Mouse (Mus musculus): Measurements from ENCODE around the gene Spdl1. TPM values are rescaled to one million over a fixed set of nuclear protein-coding genes. Genes with fewer than 3 reads are reported as not detected.
A peak's percentile ranks its signal among the peaks of the same experiment; 100 is the strongest.

Spdl1 gene
- polyA plus RNA-seq, 1 experiment from 2014 or later: 11.3 TPM

DNA sequence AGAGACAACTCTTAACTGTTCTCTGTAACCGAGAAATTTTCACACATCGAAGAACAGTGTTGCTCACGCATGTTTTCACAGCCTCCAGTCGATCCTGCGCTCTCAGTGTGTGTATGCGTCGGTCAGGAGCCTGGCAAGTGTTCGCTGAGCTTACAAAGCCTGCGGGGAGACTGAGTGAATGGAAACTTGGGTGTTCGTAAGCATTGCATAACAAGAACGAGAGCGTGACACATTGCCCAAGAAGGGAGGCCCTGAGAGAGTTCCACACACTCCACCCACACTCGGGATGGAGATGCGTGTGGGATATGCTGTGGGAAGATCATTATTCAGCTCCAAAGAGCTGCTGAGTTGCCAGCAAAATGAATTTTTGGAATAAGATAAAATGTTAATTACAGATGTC, 31.7 kb upstream of the Spdl1 start:
- no peak overlapping the region for H3K27ac ChIP-seq (ENCODE audit: low read length)
- H3K4me2 ChIP-seq (ENCODE audit: low read depth, low read length): no peak overlapping the region
- H3K9ac ChIP-seq (ENCODE audit: low read depth, low read length): no peak overlapping the region
- ATAC-seq (ENCODE audit: low read depth): no peak
- H3K27me3 ChIP-seq (ENCODE audit: control insufficient read depth, insufficient read depth, low read depth, low read length): no peaks in the 10 kb centered on the region
- 74% methylated on average over 14 of the region's 14 CpGs for WGBS (ENCODE audit: insufficient replicate concordance)
- H3K36me3 ChIP-seq (ENCODE audit: control insufficient read depth, insufficient read depth): no peaks in the 10 kb centered on the region
- H3K9me3 ChIP-seq (replicated peaks; ENCODE audit: control insufficient read depth, low read length): no peaks in the 10 kb centered on the region
- H3K4me3 ChIP-seq (ENCODE audit: low read depth, low read length): no peak overlapping the region
- H3K4me1 ChIP-seq (ENCODE audit: control insufficient read depth, low read depth, low read length): no peaks in the 10 kb centered on the region

DNA sequence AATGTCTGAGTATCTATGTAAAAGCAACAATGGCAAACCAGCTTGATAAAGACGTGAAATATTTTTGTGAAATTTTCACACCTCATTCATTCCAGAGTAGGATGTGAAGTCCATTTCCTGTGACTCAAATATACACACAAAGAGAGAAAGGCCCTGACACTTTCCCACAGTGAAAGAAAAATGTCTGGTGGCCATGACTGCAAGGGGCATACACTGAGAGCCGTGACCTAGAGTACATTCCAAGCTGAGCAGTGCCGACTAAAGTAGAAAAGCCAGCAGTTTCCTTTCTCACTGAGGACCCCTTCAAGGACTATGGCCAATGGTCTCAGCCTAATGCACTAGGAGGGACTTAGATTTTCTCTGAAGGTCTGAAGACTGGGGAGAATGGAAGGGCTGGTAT, 23.2 kb upstream of the Spdl1 start:
- H3K4me1 ChIP-seq (ENCODE audit: control insufficient read depth, low read depth, low read length): no peaks in the 10 kb centered on the region
- no peaks in the 10 kb centered on the region for H3K9me3 ChIP-seq (replicated peaks; ENCODE audit: control insufficient read depth, low read length)
- WGBS (ENCODE audit: insufficient replicate concordance): 26% methylated on average over 3 of the region's 3 CpGs
- H3K27ac ChIP-seq (ENCODE audit: low read length): no peak overlapping the region
- H3K4me3 ChIP-seq (ENCODE audit: low read depth, low read length): no peak overlapping the region
- ATAC-seq (ENCODE audit: low read depth): no peak
- H3K36me3 ChIP-seq (ENCODE audit: control insufficient read depth, insufficient read depth): no peaks in the 10 kb centered on the region
- no peak overlapping the region for H3K4me2 ChIP-seq (ENCODE audit: low read depth, low read length)
- no peaks in the 10 kb centered on the region for H3K27me3 ChIP-seq (ENCODE audit: control insufficient read depth, insufficient read depth, low read depth, low read length)
- no peak overlapping the region for H3K9ac ChIP-seq (ENCODE audit: low read depth, low read length)

DNA sequence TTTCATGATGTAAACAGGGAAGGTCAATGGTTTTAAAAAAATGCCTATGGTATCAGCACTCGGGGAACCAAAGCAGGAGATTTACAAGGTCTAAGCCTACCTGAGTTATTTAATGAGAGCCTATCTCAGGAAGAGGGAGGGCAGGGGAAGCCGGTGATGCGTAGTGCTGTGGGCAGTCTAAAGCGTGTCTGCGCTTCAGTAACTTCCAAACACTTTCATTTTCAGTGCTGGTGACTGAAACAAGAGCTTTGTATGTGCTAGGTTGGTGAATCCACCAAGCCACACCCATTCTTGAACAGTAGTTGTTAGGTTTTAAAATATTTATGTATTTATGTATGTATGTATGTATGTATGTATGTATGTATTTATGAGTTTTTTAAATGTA, 12.8 kb upstream of the Spdl1 start:
- Histone ChIP-seq H3K4me3 (ENCODE audit: low read depth, low read length) (no peak overlapping the region), H3K27ac (ENCODE audit: low read length) (no peak overlapping the region), H3K27me3 (ENCODE audit: control insufficient read depth, insufficient read depth, low read depth, low read length) (no peaks in the 10 kb centered on the region; the same call in 1 of the 2 replicates), H3K9me3 (replicated peaks; ENCODE audit: control insufficient read depth, low read length) (no peaks in the 10 kb centered on the region), H3K4me1 (ENCODE audit: control insufficient read depth, low read depth, low read length) (no peaks in the 10 kb centered on the region), H3K36me3 (ENCODE audit: control insufficient read depth, insufficient read depth) (no peaks in the 10 kb centered on the region), H3K9ac (ENCODE audit: low read depth, low read length) (no peak overlapping the region), H3K4me2 (ENCODE audit: low read depth, low read length) (no peak overlapping the region)
- no peak for ATAC-seq (ENCODE audit: low read depth)
- WGBS (ENCODE audit: insufficient replicate concordance): 57% methylated on average over 5 of the region's 5 CpGs

DNA sequence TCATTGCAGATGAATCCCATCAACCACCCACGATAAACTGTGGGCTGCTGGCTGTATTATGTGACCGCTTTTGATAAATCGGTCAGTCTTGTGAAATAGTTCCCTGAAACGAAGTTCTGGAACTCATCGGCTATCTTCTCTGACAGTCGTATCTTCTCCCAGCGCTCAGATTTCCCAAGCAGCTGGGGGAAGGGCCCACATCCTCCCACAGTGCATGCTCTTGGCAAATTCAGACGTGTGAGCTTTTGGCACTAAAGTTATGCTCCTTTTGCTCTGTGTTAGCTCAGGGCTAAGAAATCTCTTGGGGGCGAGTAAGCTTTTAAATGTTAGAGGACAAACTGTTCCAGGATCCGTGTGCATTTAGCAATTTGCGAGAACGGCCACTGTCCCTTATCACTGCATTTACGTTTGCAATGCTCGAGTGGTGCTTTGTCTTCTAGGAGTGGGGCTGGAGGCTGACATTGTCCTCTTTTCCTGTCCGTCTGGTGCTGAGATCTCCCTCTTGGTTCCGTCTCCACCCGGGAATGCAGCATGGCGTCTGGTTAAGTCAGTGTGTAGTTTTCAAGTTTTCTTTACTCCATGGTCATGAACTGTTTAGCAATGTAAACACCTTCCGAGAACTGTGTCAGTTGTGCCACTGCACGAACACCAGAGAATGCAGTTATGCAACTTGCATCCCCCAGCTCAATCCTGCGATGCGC, 12.3 kb upstream of the Spdl1 start:
- Histone ChIP-seq H3K27ac (ENCODE audit: low read length) (0 out of 2 replicates have a peak overlapping the region, but pooled peaks have one; percentile 24), H3K9me3 (replicated peaks; ENCODE audit: control insufficient read depth, low read length) (no peaks in the 10 kb centered on the region), H3K4me2 (ENCODE audit: low read depth, low read length) (no peak overlapping the region), H3K27me3 (ENCODE audit: control insufficient read depth, insufficient read depth, low read depth, low read length) (no peaks in the 10 kb centered on the region; the same call in 1 of the 2 replicates), H3K4me3 (ENCODE audit: low read depth, low read length) (no peak overlapping the region), H3K4me1 (ENCODE audit: control insufficient read depth, low read depth, low read length) (no peaks in the 10 kb centered on the region), H3K9ac (ENCODE audit: low read depth, low read length) (no peak overlapping the region), H3K36me3 (ENCODE audit: control insufficient read depth, insufficient read depth) (no peaks in the 10 kb centered on the region)
- WGBS (ENCODE audit: insufficient replicate concordance): 35% methylated on average over 22 of the region's 22 CpGs
- no peak for ATAC-seq (ENCODE audit: low read depth)

- ATAC-seq (ENCODE audit: low read depth): no peak
- no peak overlapping the region for H3K4me3 ChIP-seq (ENCODE audit: low read depth, low read length)
- no peaks in the 10 kb centered on the region; the same call in 1 of the 2 replicates for H3K27me3 ChIP-seq (ENCODE audit: control insufficient read depth, insufficient read depth, low read depth, low read length)
- H3K36me3 ChIP-seq (ENCODE audit: control insufficient read depth, insufficient read depth): no peaks in the 10 kb centered on the region
- no peak overlapping the region for H3K4me2 ChIP-seq (ENCODE audit: low read depth, low read length)
- H3K4me1 ChIP-seq (ENCODE audit: control insufficient read depth, low read depth, low read length): no peaks in the 10 kb centered on the region
- no peaks in the 10 kb centered on the region for H3K9me3 ChIP-seq (replicated peaks; ENCODE audit: control insufficient read depth, low read length)
- H3K9ac ChIP-seq (ENCODE audit: low read depth, low read length): no peak overlapping the region
- 22% methylated on average over 5 of the region's 5 CpGs for WGBS (ENCODE audit: insufficient replicate concordance)
- H3K27ac ChIP-seq (ENCODE audit: low read length): no peak overlapping the region
These were observed 10.1 kb upstream of the Spdl1 start for GRCm38 (mm10) chr11:34843517-34843916.

DNA sequence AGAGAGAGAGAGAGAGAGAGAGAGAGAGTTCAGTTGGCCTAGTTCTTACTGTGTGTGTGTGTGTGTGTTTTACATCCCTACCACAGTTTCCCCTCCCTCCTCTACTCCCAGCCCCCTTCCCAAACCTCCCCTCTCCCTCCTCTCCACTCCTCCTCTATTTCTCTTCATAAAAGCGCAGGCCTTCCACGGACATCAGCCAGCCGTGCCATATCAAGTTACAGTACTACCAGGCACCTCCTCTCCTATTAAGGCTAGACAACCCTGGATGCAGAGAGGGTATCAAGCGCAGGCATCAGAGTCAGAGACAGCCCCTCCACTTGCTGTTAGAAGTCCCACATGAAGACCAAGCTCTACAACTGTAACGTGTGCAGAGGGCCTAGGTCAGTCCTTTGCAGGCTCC, 6.8 kb upstream of the Spdl1 start:
- H3K27me3 ChIP-seq (ENCODE audit: control insufficient read depth, insufficient read depth, low read depth, low read length): no peaks in the 10 kb centered on the region; the same call in 1 of the 2 replicates
- ATAC-seq (ENCODE audit: low read depth): no peak
- no peak overlapping the region for H3K4me2 ChIP-seq (ENCODE audit: low read depth, low read length)
- no peaks in the 10 kb centered on the region for H3K4me1 ChIP-seq (ENCODE audit: control insufficient read depth, low read depth, low read length)
- no peak overlapping the region for H3K4me3 ChIP-seq (ENCODE audit: low read depth, low read length)
- H3K9me3 ChIP-seq (replicated peaks; ENCODE audit: control insufficient read depth, low read length): no peaks in the 10 kb centered on the region
- H3K9ac ChIP-seq (ENCODE audit: low read depth, low read length): no peak overlapping the region
- no peaks in the 10 kb centered on the region for H3K36me3 ChIP-seq (ENCODE audit: control insufficient read depth, insufficient read depth)
- H3K27ac ChIP-seq (ENCODE audit: low read length): no peak overlapping the region
- 65% methylated on average over 5 of the region's 5 CpGs for WGBS (ENCODE audit: insufficient replicate concordance)

DNA sequence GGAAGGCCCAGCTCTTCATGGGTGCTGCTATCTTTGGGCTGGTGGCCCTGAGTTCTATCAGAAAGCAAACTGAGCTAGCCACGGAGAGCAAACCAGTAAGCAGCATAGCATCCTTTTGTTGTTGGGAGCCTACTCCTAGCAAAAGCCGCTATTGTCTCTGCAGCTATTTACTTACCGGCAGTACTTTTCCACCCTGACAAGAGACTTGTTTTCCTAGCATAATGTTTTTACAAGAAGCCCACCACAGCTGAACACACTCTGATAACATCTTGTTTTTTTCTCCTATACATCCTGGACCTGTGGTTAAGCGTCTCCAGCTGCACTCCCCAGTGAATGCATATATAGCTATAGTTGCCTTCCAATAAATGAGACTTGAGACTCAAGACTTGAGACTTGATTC, 5.6 kb upstream of the Spdl1 start:
- no peaks in the 10 kb centered on the region for H3K9me3 ChIP-seq (replicated peaks; ENCODE audit: control insufficient read depth, low read length)
- H3K27me3 ChIP-seq (ENCODE audit: control insufficient read depth, insufficient read depth, low read depth, low read length): no peaks in the 10 kb centered on the region; the same call in 1 of the 2 replicates
- peaks cover 5% of the 10 kb centered on the region for H3K4me1 ChIP-seq (ENCODE audit: control insufficient read depth, low read depth, low read length)
- ATAC-seq (ENCODE audit: low read depth): no peak
- no peak overlapping the region for H3K27ac ChIP-seq (ENCODE audit: low read length)
- H3K9ac ChIP-seq (ENCODE audit: low read depth, low read length): no peak overlapping the region
- H3K4me3 ChIP-seq (ENCODE audit: low read depth, low read length): no peak overlapping the region
- 27% methylated on average over 4 of the region's 4 CpGs for WGBS (ENCODE audit: insufficient replicate concordance)
- H3K36me3 ChIP-seq (ENCODE audit: control insufficient read depth, insufficient read depth): no peaks in the 10 kb centered on the region
- H3K4me2 ChIP-seq (ENCODE audit: low read depth, low read length): no peak overlapping the region

- no peaks in the 10 kb centered on the region for H3K9me3 ChIP-seq (replicated peaks; ENCODE audit: control insufficient read depth, low read length)
- no peak overlapping the region for H3K27ac ChIP-seq (ENCODE audit: low read length)
- ATAC-seq (ENCODE audit: low read depth): no peak
- no peaks in the 10 kb centered on the region for H3K36me3 ChIP-seq (ENCODE audit: control insufficient read depth, insufficient read depth)
- H3K9ac ChIP-seq (ENCODE audit: low read depth, low read length): no peak overlapping the region
- no peak overlapping the region for H3K4me3 ChIP-seq (ENCODE audit: low read depth, low read length)
- H3K27me3 ChIP-seq (ENCODE audit: control insufficient read depth, insufficient read depth, low read depth, low read length): no peaks in the 10 kb centered on the region
- whole genome bisulfite sequencing (ENCODE audit: insufficient replicate concordance): 45% methylated on average over 2 of the region's 2 CpGs
- H3K4me2 ChIP-seq (ENCODE audit: low read depth, low read length): no peak overlapping the region
- peaks cover 13% of the 10 kb centered on the region for H3K4me1 ChIP-seq (ENCODE audit: control insufficient read depth, low read depth, low read length)
These were observed 2.8 kb upstream of the Spdl1 start for GRCm38 (mm10) chr11:34836272-34836671.

- H3K36me3 ChIP-seq (ENCODE audit: control insufficient read depth, insufficient read depth): peaks cover 10% of the 10 kb centered on the region
- H3K4me2 ChIP-seq (ENCODE audit: low read depth, low read length): peak overlapping the region; percentile 67
- peak overlapping the region; percentile 91 for H3K4me3 ChIP-seq (ENCODE audit: low read depth, low read length)
- H3K9ac ChIP-seq (ENCODE audit: low read depth, low read length): peak overlapping the region; percentile 89
- no peak for ATAC-seq (ENCODE audit: low read depth)
- H3K27ac ChIP-seq (ENCODE audit: low read length): peak overlapping the region; percentile 7; the same call in 1 of the 2 replicates
- no peaks in the 10 kb centered on the region for H3K27me3 ChIP-seq (ENCODE audit: control insufficient read depth, insufficient read depth, low read depth, low read length)
- no peaks in the 10 kb centered on the region for H3K9me3 ChIP-seq (replicated peaks; ENCODE audit: control insufficient read depth, low read length)
- 6% methylated on average over 5 of the region's 5 CpGs for WGBS (ENCODE audit: insufficient replicate concordance)
- H3K4me1 ChIP-seq (ENCODE audit: control insufficient read depth, low read depth, low read length): peaks cover 13% of the 10 kb centered on the region
These were observed 763 bp downstream of the Spdl1 start for GRCm38 (mm10) chr11:34832678-34833077.
